Mouse (Mus musculus) hindbrain, embryonic 14.5 days (tissue): ENCODE measurements around the gene Map6. TPM values are rescaled to one million over a fixed set of nuclear protein-coding genes. Genes with fewer than 3 reads are reported as not detected.

Source experiments
- ATAC-seq: fragments of 200-750 bp; cut with Nextera tagmentation; 2 replicates; pipeline ENCODE4 v1.8.0; 2017; ENCODE audit warnings: moderate number of reproducible peaks, mild to moderate bottlenecking, moderate TSS enrichment, moderate library complexity; ENCODE audit not compliant: low FRiP score
- DNase-seq: peaks from one replicate; pipeline ENCODE4 v3.0.0-alpha.2; 2015; ENCODE audit warnings: low spot score
- H3K27ac ChIP-seq: fragments of 300-500 bp; sonication (generic); 2 replicates; pipeline ENCODE4 v1.5.1; 2014; ENCODE audit warnings: mild to moderate bottlenecking, moderate library complexity
- H3K27me3 ChIP-seq: fragments of 300-500 bp; sonication (generic); 2 replicates; pipeline ENCODE4 v1.6.1; 2014; ENCODE audit warnings: mild to moderate bottlenecking, low read length, mixed read lengths; ENCODE audit not compliant: control insufficient read depth, insufficient read depth
- H3K36me3 ChIP-seq: fragments of 300-500 bp; sonication (generic); replicated peaks from 2 replicates; pipeline ENCODE4 v1.6.1; 2014; ENCODE audit not compliant: control insufficient read depth, insufficient read depth
- H3K4me1 ChIP-seq: fragments of 300-500 bp; sonication (generic); replicated peaks from 2 replicates; pipeline ENCODE4 v1.6.1; 2014; ENCODE audit warnings: antibody characterized with exemption, low read length, mixed read lengths; ENCODE audit not compliant: control insufficient read depth, insufficient read depth
- H3K4me2 ChIP-seq: fragments of 300-500 bp; sonication (generic); replicated peaks from 2 replicates; pipeline ENCODE4 v1.6.1; 2014; ENCODE audit warnings: mild to moderate bottlenecking, moderate library complexity
- H3K4me3 ChIP-seq: fragments of 300-500 bp; sonication (generic); replicated peaks from 2 replicates; pipeline ENCODE4 v1.5.1; 2014; ENCODE audit warnings: mild to moderate bottlenecking, low read length
- H3K9ac ChIP-seq: fragments of 300-500 bp; sonication (generic); 2 replicates; pipeline ENCODE4 v1.6.1; 2014
- H3K9me3 ChIP-seq: fragments of 300-500 bp; sonication (generic); 2 replicates; pipeline ENCODE4 v1.6.1; 2016; ENCODE audit warnings: low read length; ENCODE audit not compliant: control insufficient read depth
- WGBS: fragments of 180-500 bp; shearing (Covaris S2); extraction: QIAGEN DNeasy Blood & Tissue Kit; methylation state at CpG from one replicate; pipeline ENCODE4 v1.1.7; 2014; 5-methylcytosine and 5-hydroxymethylcytosine counted together
- polyA plus RNA-seq: library from polyadenylated mRNA; unstranded; fragments of >200 nt; fragmentation: Nextera tagmentation; extraction: Ambion mirVana; gene quantifications from 2 replicates; pipeline ENCODE4 v1.2.1, GENCODE M21; 2014

Gene Map6
- polyA plus RNA-seq, 1 experiment from 2014 or later: 122 TPM

- H3K27ac ChIP-seq: no peak overlapping the region
- no peaks in the 10 kb centered on the region for H3K9me3 ChIP-seq
- peaks cover 21% of the 10 kb centered on the region for H3K36me3 ChIP-seq
- ATAC-seq (no peak), DNase-seq (no peak)
- H3K4me1 ChIP-seq: peaks cover 63% of the 10 kb centered on the region
- WGBS: 24% methylated on average over 6 of the region's 6 CpGs
- H3K9ac ChIP-seq: no peak overlapping the region
- no peaks in the 10 kb centered on the region for H3K27me3 ChIP-seq
- peak overlapping the region; percentile 22 for H3K4me2 ChIP-seq
- no peak overlapping the region for H3K4me3 ChIP-seq
Measured at GRCm38 (mm10) chr7:99275131-99275530, 7.9 kb downstream of the Map6 start.

DNA sequence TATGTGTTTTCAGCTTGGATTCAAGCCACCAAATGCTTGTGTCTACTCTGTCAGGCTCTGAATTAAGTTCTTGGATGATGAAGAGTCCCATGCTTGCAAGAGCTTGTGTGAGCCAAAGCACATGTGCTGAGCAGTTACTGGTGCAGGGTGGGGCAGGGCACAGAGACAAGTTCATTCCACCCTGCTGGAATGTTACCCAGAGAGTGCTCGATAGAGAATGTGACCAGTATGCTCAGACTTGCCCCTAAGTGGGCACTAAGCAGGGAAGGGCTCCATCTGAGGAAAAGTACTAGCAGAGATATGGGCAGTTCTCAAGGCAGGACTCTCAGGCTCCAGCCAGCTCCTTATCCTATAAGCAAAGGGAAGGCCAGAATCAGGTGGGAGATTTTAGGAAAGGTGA, 9.4 kb downstream of the Map6 start:
- ATAC-seq (no peak), DNase-seq (no peak)
- 95% methylated on average over 1 of the region's 1 CpGs for WGBS
- no peak overlapping the region for H3K4me3 ChIP-seq
- no peak overlapping the region for H3K27ac ChIP-seq
- H3K4me2 ChIP-seq: 0 out of 2 replicates have a peak overlapping the region, but pooled peaks have one; percentile 2
- H3K27me3 ChIP-seq: no peaks in the 10 kb centered on the region
- no peak overlapping the region for H3K9ac ChIP-seq
- peaks cover 21% of the 10 kb centered on the region for H3K36me3 ChIP-seq
- peaks cover 54% of the 10 kb centered on the region for H3K4me1 ChIP-seq
- H3K9me3 ChIP-seq: no peaks in the 10 kb centered on the region

DNA sequence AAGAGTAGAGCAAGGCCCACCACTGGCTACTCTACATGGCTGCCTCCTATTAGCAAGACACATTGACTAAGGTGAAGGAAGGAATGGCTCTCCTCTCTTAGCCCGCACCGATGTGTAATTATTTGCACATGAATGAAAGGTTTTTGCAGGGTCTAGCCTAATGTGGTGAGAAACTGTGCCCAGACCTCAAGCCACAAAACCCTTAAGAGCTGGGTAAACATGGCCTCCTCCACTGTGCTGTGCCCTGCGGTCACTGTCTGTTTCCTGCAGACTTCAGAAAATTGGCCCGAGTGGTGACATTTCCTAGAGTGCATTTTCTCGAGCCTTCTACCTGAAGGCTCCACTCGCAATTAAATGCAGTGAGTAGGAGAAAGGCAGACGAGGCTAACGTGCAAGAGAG, 11.1 kb downstream of the Map6 start:
- H3K4me3 ChIP-seq: no peak overlapping the region
- peaks cover 21% of the 10 kb centered on the region for H3K36me3 ChIP-seq
- WGBS: 85% methylated on average over 8 of the region's 8 CpGs
- no peaks in the 10 kb centered on the region for H3K9me3 ChIP-seq
- DNase-seq (no peak), ATAC-seq (no peak)
- peaks cover 40% of the 10 kb centered on the region for H3K4me1 ChIP-seq
- no peak overlapping the region for H3K9ac ChIP-seq
- no peak overlapping the region for H3K4me2 ChIP-seq
- H3K27me3 ChIP-seq: no peaks in the 10 kb centered on the region
- no peak overlapping the region for H3K27ac ChIP-seq

- ATAC-seq (no peak), DNase-seq (no peak)
- Histone ChIP-seq H3K27me3 (no peaks in the 10 kb centered on the region), H3K4me2 (no peak overlapping the region), H3K4me3 (no peak overlapping the region), H3K36me3 (peaks cover 18% of the 10 kb centered on the region; the same call in 1 of the 2 replicates), H3K9me3 (no peaks in the 10 kb centered on the region), H3K4me1 (peaks cover 27% of the 10 kb centered on the region; the same call in 1 of the 2 replicates), H3K27ac (no peak overlapping the region), H3K9ac (no peak overlapping the region)
- WGBS: 58% methylated on average over 8 of the region's 8 CpGs
Measured at GRCm38 (mm10) chr7:99279586-99279985, 12.3 kb downstream of the Map6 start.

DNA sequence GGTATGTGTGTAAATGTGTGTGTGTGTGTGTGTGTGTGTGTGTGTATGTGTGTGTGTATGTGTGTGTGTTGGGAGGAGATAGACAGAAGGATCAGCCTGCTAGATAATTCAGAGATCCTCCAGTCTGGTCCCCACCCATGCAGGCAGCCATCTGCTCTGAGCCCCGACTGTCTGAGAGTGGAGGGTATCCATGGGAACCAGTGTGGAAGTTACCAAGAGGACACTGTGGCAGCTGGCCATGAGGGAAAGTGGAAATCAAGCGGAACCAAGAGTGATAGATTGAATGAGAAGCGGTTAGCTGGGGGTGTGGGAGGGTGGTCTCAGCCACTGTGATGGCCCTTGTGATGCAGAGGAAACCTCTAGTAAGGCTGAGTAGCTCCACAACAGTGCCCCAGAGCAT, 20.0 kb downstream of the Map6 start:
- H3K9me3 ChIP-seq: no peaks in the 10 kb centered on the region
- WGBS: 6% methylated on average over 3 of the region's 3 CpGs
- H3K9ac ChIP-seq: no peak overlapping the region
- DNase-seq (peak; percentile 75), ATAC-seq (peak; percentile 90)
- H3K4me2 ChIP-seq: no peak overlapping the region
- peaks cover 5% of the 10 kb centered on the region; the same call in 1 of the 2 replicates for H3K36me3 ChIP-seq
- peak overlapping the region; percentile 65 for H3K27ac ChIP-seq
- H3K4me1 ChIP-seq: peaks cover 21% of the 10 kb centered on the region
- no peaks in the 10 kb centered on the region for H3K27me3 ChIP-seq
- no peak overlapping the region for H3K4me3 ChIP-seq

DNA sequence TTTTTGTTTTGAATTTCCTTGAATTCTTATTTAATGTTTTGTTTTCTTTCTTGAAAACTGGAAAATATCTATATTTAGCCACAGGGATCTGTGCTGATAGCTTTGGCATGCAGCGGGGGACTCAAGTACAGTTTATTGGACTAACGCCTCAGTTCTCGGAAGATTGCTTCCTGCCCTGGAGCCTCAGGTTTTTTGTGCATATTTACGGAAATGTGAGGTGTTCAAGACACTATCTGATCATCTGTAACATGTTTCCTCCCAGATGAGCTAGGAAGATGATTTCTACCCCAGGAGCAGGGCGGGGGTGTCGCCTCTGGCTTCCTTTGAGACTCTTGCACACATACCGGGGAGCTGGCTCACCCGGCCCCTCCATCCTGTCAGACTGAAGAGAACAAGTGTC, 22.8 kb downstream of the Map6 start:
- Histone ChIP-seq H3K36me3 (peaks cover 21% of the 10 kb centered on the region), H3K27me3 (no peaks in the 10 kb centered on the region), H3K4me1 (peaks cover 25% of the 10 kb centered on the region), H3K9ac (no peak overlapping the region), H3K27ac (peak overlapping the region; percentile 6; the same call in 1 of the 2 replicates), H3K4me2 (no peak overlapping the region), H3K4me3 (no peak overlapping the region), H3K9me3 (no peaks in the 10 kb centered on the region)
- DNase-seq (no peak), ATAC-seq (no peak)
- WGBS: 54% methylated on average over 8 of the region's 8 CpGs

DNA sequence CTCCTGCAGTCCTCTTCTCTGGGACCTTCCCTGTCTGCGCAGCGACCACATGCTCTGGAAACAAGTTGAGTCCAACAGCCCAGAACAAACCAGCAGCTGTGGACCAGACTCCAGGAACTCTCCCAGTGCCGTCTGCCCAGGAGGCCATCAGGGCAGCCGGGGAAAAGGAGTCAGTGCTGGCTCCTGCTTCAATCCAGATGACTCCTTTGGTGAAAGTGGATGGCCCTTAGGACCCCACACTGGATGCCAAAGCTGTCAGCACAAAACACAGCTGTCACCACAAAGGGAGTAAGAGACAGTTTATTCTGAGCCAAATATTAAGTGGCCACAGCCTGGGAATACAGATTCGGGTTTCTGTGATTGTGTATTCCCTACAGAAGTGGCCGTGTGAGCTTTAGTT, 23.7 kb downstream of the Map6 start:
- 53% methylated on average over 6 of the region's 6 CpGs for WGBS
- H3K4me3 ChIP-seq: no peak overlapping the region
- H3K36me3 ChIP-seq: peaks cover 22% of the 10 kb centered on the region
- H3K27me3 ChIP-seq: no peaks in the 10 kb centered on the region
- no peak for DNase-seq
- H3K4me1 ChIP-seq: peaks cover 32% of the 10 kb centered on the region
- H3K4me2 ChIP-seq: no peak overlapping the region
- H3K9me3 ChIP-seq: no peaks in the 10 kb centered on the region
- H3K27ac ChIP-seq: peak overlapping the region; percentile 6; the same call in 1 of the 2 replicates
- no peak for ATAC-seq
- H3K9ac ChIP-seq: no peak overlapping the region

- DNase-seq (no peak), ATAC-seq (no peak)
- 75% methylated on average over 2 of the region's 2 CpGs for WGBS
- Histone ChIP-seq H3K4me3 (no peak overlapping the region), H3K9me3 (no peaks in the 10 kb centered on the region), H3K27me3 (no peaks in the 10 kb centered on the region), H3K9ac (no peak overlapping the region), H3K4me1 (peaks cover 14% of the 10 kb centered on the region), H3K36me3 (peaks cover 22% of the 10 kb centered on the region), H3K4me2 (no peak overlapping the region), H3K27ac (peak overlapping the region; percentile 47; the same call in 1 of the 2 replicates)
Measured at GRCm38 (mm10) chr7:99294198-99294780, 27.0 kb downstream of the Map6 start.

- DNase-seq: no peak
- peak overlapping the region; percentile 47 for H3K27ac ChIP-seq
Measured at GRCm38 (mm10) chr7:99295104-99295503, 27.9 kb downstream of the Map6 start.

More at GRCm38 (mm10) chr7:99295104-99295503, 27.9 kb downstream of the Map6 start:
- Histone ChIP-seq H3K9me3 (no peaks in the 10 kb centered on the region), H3K27me3 (no peaks in the 10 kb centered on the region), H3K4me2 (no peak overlapping the region), H3K4me1 (peaks cover 11% of the 10 kb centered on the region), H3K4me3 (no peak overlapping the region), H3K36me3 (peaks cover 22% of the 10 kb centered on the region), H3K9ac (no peak overlapping the region)
- ATAC-seq: no peak
- WGBS: 64% methylated on average over 8 of the region's 8 CpGs
